Mouse (Mus musculus) hindbrain, embryonic 16.5 days (tissue): ENCODE measurements at regions not wholly inside any gene's neighbourhood (a gene's known extent, or its start where the extent isn't known, plus 50 kb on each side); places are given as distances from the start of the nearest gene placed in this dataset.

Source experiments
- ATAC-seq: fragments of 200-750 bp; cut with Nextera tagmentation; 2 replicates; pipeline ENCODE4 v1.8.0; 2017; ENCODE audit warnings: moderate TSS enrichment, moderate library complexity
- H3K27ac ChIP-seq: fragments of 300-500 bp; sonication (generic); 2 replicates; pipeline ENCODE4 v1.5.1; 2014; ENCODE audit warnings: low read depth, mild to moderate bottlenecking, control low read depth, low read length, moderate library complexity
- H3K27me3 ChIP-seq: fragments of 300-500 bp; sonication (generic); replicated peaks from 2 replicates; pipeline ENCODE4 v1.6.1; 2014; ENCODE audit warnings: low read length; ENCODE audit not compliant: control insufficient read depth, insufficient read depth
- H3K36me3 ChIP-seq: fragments of 300-500 bp; sonication (generic); 2 replicates; pipeline ENCODE4 v1.6.1; 2014; ENCODE audit warnings: mild to moderate bottlenecking, low read length, moderate library complexity, mixed read lengths; ENCODE audit not compliant: control insufficient read depth, insufficient read depth
- H3K4me1 ChIP-seq: fragments of 300-500 bp; sonication (generic); 2 replicates; pipeline ENCODE4 v1.6.1; 2014; ENCODE audit warnings: low read depth, low read length; ENCODE audit not compliant: control insufficient read depth, insufficient read depth
- H3K4me2 ChIP-seq: fragments of 300-500 bp; sonication (generic); 2 replicates; pipeline ENCODE4 v1.6.1; 2014; ENCODE audit warnings: mild to moderate bottlenecking, low read length, control low read depth, moderate library complexity
- H3K4me3 ChIP-seq: fragments of 300-500 bp; sonication (generic); 2 replicates; pipeline ENCODE4 v1.5.1; 2014; ENCODE audit warnings: mild to moderate bottlenecking, low read length, control low read depth, moderate library complexity
- H3K9ac ChIP-seq: fragments of 300-500 bp; sonication (generic); 2 replicates; pipeline ENCODE4 v1.6.1; 2014; ENCODE audit warnings: low read depth, mild to moderate bottlenecking, control low read depth, low read length, moderate library complexity
- H3K9me3 ChIP-seq: fragments of 300-500 bp; sonication (generic); 2 replicates; pipeline ENCODE4 v1.6.1; 2014; ENCODE audit warnings: mild to moderate bottlenecking, low read length, moderate library complexity; ENCODE audit not compliant: control insufficient read depth
- WGBS: fragments of 180-500 bp; shearing (Covaris S2); extraction: QIAGEN DNeasy Blood & Tissue Kit; methylation state at CpG from one replicate; pipeline ENCODE4 v1.1.7; 2014; 5-methylcytosine and 5-hydroxymethylcytosine counted together

- Histone ChIP-seq H3K36me3 (no peaks in the 10 kb centered on the region), H3K9me3 (no peaks in the 10 kb centered on the region), H3K27ac (peak overlapping the region; percentile 18; the same call in 1 of the 2 replicates), H3K9ac (no peak overlapping the region), H3K4me3 (no peak overlapping the region), H3K4me1 (no peaks in the 10 kb centered on the region), H3K27me3 (no peaks in the 10 kb centered on the region), H3K4me2 (peak overlapping the region; percentile 17; the same call in 1 of the 2 replicates)
- peak; percentile 63; the same call in 1 of the 2 replicates for ATAC-seq
- 59% methylated on average over 11 of the region's 11 CpGs for WGBS
Measured at GRCm38 (mm10) chr8:79562071-79562581, 77.3 kb upstream of the Otud4 start.

- Histone ChIP-seq H3K4me3 (no peak overlapping the region), H3K27me3 (no peaks in the 10 kb centered on the region), H3K27ac (peak overlapping the region; percentile 18; the same call in 1 of the 2 replicates), H3K9ac (no peak overlapping the region), H3K4me2 (peak overlapping the region; percentile 17; the same call in 1 of the 2 replicates), H3K36me3 (no peaks in the 10 kb centered on the region), H3K9me3 (no peaks in the 10 kb centered on the region), H3K4me1 (no peaks in the 10 kb centered on the region)
- ATAC-seq, result peak; percentile 20; the same call in 1 of the 2 replicates
- 66% methylated on average over 9 of the region's 9 CpGs for WGBS
Measured at GRCm38 (mm10) chr8:79561269-79562063, 78.0 kb upstream of the Otud4 start.

- Histone ChIP-seq H3K4me3 (no peak overlapping the region), H3K9ac (no peak overlapping the region), H3K36me3 (no peaks in the 10 kb centered on the region), H3K4me2 (no peak overlapping the region), H3K27ac (no peak overlapping the region), H3K9me3 (no peaks in the 10 kb centered on the region), H3K27me3 (no peaks in the 10 kb centered on the region), H3K4me1 (no peaks in the 10 kb centered on the region)
- ATAC-seq, result no peak
- WGBS, result 91% methylated on average over 6 of the region's 6 CpGs
Measured at GRCm38 (mm10) chr8:79559516-79559915, 79.9 kb upstream of the Otud4 start.

GRCm38 (mm10) chr8:79554311-79554710 lies 85.1 kb upstream of the Otud4 start:
- Histone ChIP-seq H3K36me3 (no peaks in the 10 kb centered on the region), H3K4me1 (no peaks in the 10 kb centered on the region), H3K4me3 (no peak overlapping the region), H3K9me3 (no peaks in the 10 kb centered on the region), H3K4me2 (no peak overlapping the region), H3K9ac (no peak overlapping the region), H3K27ac (no peak overlapping the region), H3K27me3 (no peaks in the 10 kb centered on the region)
- WGBS, result 94% methylated on average over 2 of the region's 4 CpGs
- ATAC-seq, result no peak

GRCm38 (mm10) chr8:79550151-79550550 lies 89.3 kb upstream of the Otud4 start:
- no peaks in the 10 kb centered on the region for H3K36me3 ChIP-seq
- H3K4me1 ChIP-seq, result no peaks in the 10 kb centered on the region
- ATAC-seq, result no peak
- H3K27ac ChIP-seq, result no peak overlapping the region
- no peaks in the 10 kb centered on the region for H3K27me3 ChIP-seq
- no peak overlapping the region for H3K9ac ChIP-seq
- 98% methylated on average over 2 of the region's 2 CpGs for whole genome bisulfite sequencing
- no peak overlapping the region for H3K4me2 ChIP-seq
- no peak overlapping the region for H3K4me3 ChIP-seq
- no peaks in the 10 kb centered on the region for H3K9me3 ChIP-seq

GRCm38 (mm10) chr8:79548156-79548555 lies 91.3 kb upstream of the Otud4 start:
- H3K9ac ChIP-seq, result no peak overlapping the region
- WGBS, result 82% methylated on average over 6 of the region's 6 CpGs
- H3K27me3 ChIP-seq, result no peaks in the 10 kb centered on the region
- H3K27ac ChIP-seq, result no peak overlapping the region
- no peaks in the 10 kb centered on the region for H3K4me1 ChIP-seq
- no peak overlapping the region for H3K4me3 ChIP-seq
- no peak for ATAC-seq
- no peaks in the 10 kb centered on the region for H3K36me3 ChIP-seq
- no peaks in the 10 kb centered on the region for H3K9me3 ChIP-seq
- no peak overlapping the region for H3K4me2 ChIP-seq

GRCm38 (mm10) chr8:79545866-79546373 lies 93.5 kb upstream of the Otud4 start:
- H3K4me1 ChIP-seq, result no peaks in the 10 kb centered on the region
- H3K4me3 ChIP-seq, result no peak overlapping the region
- no peak overlapping the region for H3K9ac ChIP-seq
- no peak overlapping the region for H3K4me2 ChIP-seq
- ATAC-seq, result no peak
- H3K9me3 ChIP-seq, result no peaks in the 10 kb centered on the region
- 80% methylated on average over 5 of the region's 5 CpGs for WGBS
- no peaks in the 10 kb centered on the region for H3K27me3 ChIP-seq
- no peak overlapping the region for H3K27ac ChIP-seq
- no peaks in the 10 kb centered on the region for H3K36me3 ChIP-seq

GRCm38 (mm10) chr8:79542461-79542860 lies 97.0 kb upstream of the Otud4 start:
- H3K27me3 ChIP-seq, result no peaks in the 10 kb centered on the region
- H3K36me3 ChIP-seq, result no peaks in the 10 kb centered on the region
- H3K4me2 ChIP-seq, result no peak overlapping the region
- no peak overlapping the region for H3K27ac ChIP-seq
- 73% methylated on average over 2 of the region's 2 CpGs for WGBS
- H3K9me3 ChIP-seq, result no peaks in the 10 kb centered on the region
- H3K4me3 ChIP-seq, result no peak overlapping the region
- no peak for ATAC-seq
- no peaks in the 10 kb centered on the region for H3K4me1 ChIP-seq
- H3K9ac ChIP-seq, result no peak overlapping the region

GRCm38 (mm10) chr8:79540053-79540452 lies 99.4 kb upstream of the Otud4 start:
- Histone ChIP-seq H3K27me3 (no peaks in the 10 kb centered on the region), H3K9me3 (no peaks in the 10 kb centered on the region), H3K36me3 (no peaks in the 10 kb centered on the region), H3K27ac (no peak overlapping the region), H3K4me1 (no peaks in the 10 kb centered on the region), H3K9ac (no peak overlapping the region), H3K4me2 (no peak overlapping the region), H3K4me3 (no peak overlapping the region)
- no peak for ATAC-seq
- WGBS, result 87% methylated on average over 4 of the region's 4 CpGs
